Mouse (Mus musculus): ENCODE data around the gene Pdcd5. TPM values are rescaled to one million over a fixed set of nuclear protein-coding genes. Genes with fewer than 3 reads are reported as not detected.

Pdcd5 gene
- total and polyA plus RNA-seq, 3 experiments: 115 to 164 (median 119) TPM

DNA sequence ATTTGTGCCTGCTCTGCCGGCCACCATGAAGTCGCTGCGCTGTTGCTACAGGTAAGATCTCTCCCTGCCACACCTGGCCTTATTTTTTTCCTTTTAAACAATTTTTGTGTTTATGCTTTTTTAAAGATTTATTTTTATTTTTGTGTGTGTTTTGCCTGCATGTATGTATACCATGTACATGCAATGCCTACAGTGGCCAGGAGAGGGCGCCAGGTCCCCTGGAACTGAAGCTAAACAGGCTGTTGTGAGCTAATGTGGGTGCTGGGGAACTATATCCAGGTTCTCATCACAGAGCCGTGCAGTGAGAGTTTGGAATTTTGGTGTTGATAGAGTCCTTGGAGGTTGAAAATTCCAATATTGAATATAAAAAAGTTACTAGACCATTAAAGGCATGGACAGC lies 18.8 kb downstream of the Pdcd5 start:
- ATAC-seq (ENCODE audit: extremely low read depth, insufficient number of reproducible peaks, low FRiP score, poor library complexity, severe bottlenecking): peak; percentile 22; the same call in 1 of the 2 replicates
- no peaks in the 10 kb centered on the region; the same call in 1 of the 2 replicates for H3K4me1 ChIP-seq (ENCODE audit: insufficient read depth, low read depth, low read length)
- no peak for TF ChIP-seq GATA2 (IDR thresholded peaks at IDR 0.05; ENCODE audit: borderline replicate concordance, low read depth, low read length)
- TF ChIP-seq CTCF (IDR thresholded peaks at IDR 0.05; ENCODE audit: low read depth, low read length): peak; percentile 66
- no peak for TF ChIP-seq TAL1 (conservative IDR thresholded peaks at IDR 0.05; ENCODE audit: low read depth, low read length)
- H3K36me3 ChIP-seq (replicated peaks): peaks cover 96% of the 10 kb centered on the region
- no peaks in the 10 kb centered on the region for H3K9me3 ChIP-seq (replicated peaks)
- no peak overlapping the region for H3K4me3 ChIP-seq (ENCODE audit: low read depth, low read length)
- DNase-seq (ENCODE audit: low spot score): no peak
- H3K27me3 ChIP-seq (ENCODE audit: insufficient read depth, low read length): no peaks in the 10 kb centered on the region

GRCm38 (mm10) chr7:35627371-35627770 lies 19.9 kb downstream of the Pdcd5 start:
- H3K36me3 ChIP-seq (replicated peaks): peaks cover 97% of the 10 kb centered on the region
- ATAC-seq (ENCODE audit: extremely low read depth, insufficient number of reproducible peaks, low FRiP score, poor library complexity, severe bottlenecking): no peak; the same call in 1 of the 2 replicates

DNA sequence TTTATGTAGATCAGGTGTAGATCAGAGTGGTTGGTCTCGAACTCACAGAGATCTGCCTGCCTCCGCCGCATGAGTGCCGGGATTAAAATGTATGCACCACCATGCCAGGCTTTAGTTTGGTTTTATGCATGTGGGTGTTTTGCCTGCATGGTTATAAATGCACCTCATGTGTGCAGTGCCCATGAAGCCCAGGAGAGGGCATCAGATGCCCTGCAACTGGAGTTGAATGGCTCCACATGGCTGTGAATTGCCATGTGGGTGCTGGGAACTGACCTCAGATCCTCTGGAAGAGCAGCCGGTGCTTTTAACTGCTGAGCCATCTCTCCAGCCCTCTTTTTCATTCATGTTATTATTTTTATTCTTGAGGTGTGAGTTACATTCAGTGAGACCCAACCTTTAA lies 21.3 kb downstream of the Pdcd5 start:
- no peak for TF ChIP-seq GATA1 (IDR thresholded peaks at IDR 0.05; ENCODE audit: borderline replicate concordance, low read length)
- TF ChIP-seq CTCF (IDR thresholded peaks at IDR 0.05; ENCODE audit: low read depth, low read length): peak; percentile 29; the same call in 1 of the 2 replicates
- H3K9me3 ChIP-seq (replicated peaks): no peaks in the 10 kb centered on the region
- H3K36me3 ChIP-seq (replicated peaks): peaks cover 98% of the 10 kb centered on the region
- DNase-seq (ENCODE audit: low spot score) (no peak), ATAC-seq (ENCODE audit: extremely low read depth, insufficient number of reproducible peaks, low FRiP score, poor library complexity, severe bottlenecking) (no peak)
- H3K4me3 ChIP-seq (ENCODE audit: low read depth, low read length): no peak overlapping the region
- H3K4me1 ChIP-seq (ENCODE audit: insufficient read depth, low read depth, low read length): 0 out of 2 replicates have a peak, but pooled peaks cover 2% of the 10 kb centered on the region
- no peaks in the 10 kb centered on the region for H3K27me3 ChIP-seq (ENCODE audit: insufficient read depth, low read length)

More at GRCm38 (mm10) chr7:35627371-35627770, 19.9 kb downstream of the Pdcd5 start:
- H3K4me3 ChIP-seq (ENCODE audit: low read depth, low read length): no peak overlapping the region
- H3K27me3 ChIP-seq (ENCODE audit: insufficient read depth, low read length): no peaks in the 10 kb centered on the region
- H3K9me3 ChIP-seq (replicated peaks): no peaks in the 10 kb centered on the region
- peaks cover 2% of the 10 kb centered on the region; the same call in 1 of the 2 replicates for H3K4me1 ChIP-seq (ENCODE audit: insufficient read depth, low read depth, low read length)
- DNase-seq (ENCODE audit: low spot score): no peak
- no peak for TF ChIP-seq GATA2 (IDR thresholded peaks at IDR 0.05; ENCODE audit: borderline replicate concordance, low read depth, low read length)
- no peak for TF ChIP-seq TAL1 (conservative IDR thresholded peaks at IDR 0.05; ENCODE audit: low read depth, low read length)
- TF ChIP-seq CTCF (IDR thresholded peaks at IDR 0.05; ENCODE audit: low read depth, low read length): no peak
- no peak for TF ChIP-seq POLR2AphosphoS5 (IDR thresholded peaks at IDR 0.05; ENCODE audit: insufficient replicate concordance, low read depth, low read length)
- no peak for TF ChIP-seq GATA1 (IDR thresholded peaks at IDR 0.05; ENCODE audit: borderline replicate concordance, low read length)

DNA sequence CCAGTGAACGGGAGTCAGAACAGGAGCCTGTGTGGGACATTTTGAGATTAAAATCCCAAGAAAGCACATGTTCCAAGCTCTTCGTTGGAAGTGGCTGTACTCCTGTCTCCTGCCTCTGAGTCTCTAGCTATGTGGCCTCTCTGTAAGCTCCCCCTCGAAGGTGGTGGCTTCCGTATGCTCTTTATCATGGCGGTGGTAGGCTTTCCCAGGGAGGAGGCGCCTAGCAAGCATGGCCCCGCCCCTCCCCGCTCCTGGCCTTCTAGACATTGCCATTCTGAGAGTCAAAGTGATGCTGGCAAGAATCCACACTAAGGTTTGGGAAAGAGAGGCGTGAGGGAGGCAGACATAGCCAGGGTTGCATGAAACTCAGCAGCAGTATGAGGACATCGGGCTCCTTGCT lies 24.7 kb downstream of the Pdcd5 start:
- ATAC-seq (ENCODE audit: extremely low read depth, insufficient number of reproducible peaks, low FRiP score, poor library complexity, severe bottlenecking): no peak

DNA sequence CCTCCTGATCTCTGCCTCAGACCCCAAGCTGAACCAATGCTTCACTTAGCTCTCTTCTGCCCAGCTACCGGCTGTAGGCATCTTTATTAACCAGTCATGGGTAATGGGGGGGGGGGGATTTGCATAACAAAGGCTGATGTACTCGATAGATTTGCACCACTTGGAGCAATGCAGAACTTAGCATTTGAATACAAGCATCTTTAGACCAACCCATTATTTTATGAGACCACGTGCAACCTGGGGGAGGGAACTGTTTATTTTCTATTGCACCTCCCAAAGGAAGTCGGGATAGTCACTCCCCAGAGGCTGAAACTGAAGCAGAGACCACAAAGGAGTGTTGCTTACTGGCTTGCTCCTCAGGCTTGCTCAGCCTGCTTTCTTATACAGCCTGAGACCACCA lies 29.8 kb downstream of the Pdcd5 start:
- H3K27me3 ChIP-seq (ENCODE audit: insufficient read depth, low read length): no peaks in the 10 kb centered on the region
- no peak overlapping the region for H3K4me3 ChIP-seq (ENCODE audit: low read depth, low read length)
- no peaks in the 10 kb centered on the region for H3K9me3 ChIP-seq (replicated peaks)
- H3K36me3 ChIP-seq (replicated peaks): peaks cover 100% of the 10 kb centered on the region
- H3K4me1 ChIP-seq (ENCODE audit: insufficient read depth, low read depth, low read length): peaks cover 6% of the 10 kb centered on the region; the same call in 1 of the 2 replicates
- no peak for ATAC-seq (ENCODE audit: extremely low read depth, insufficient number of reproducible peaks, low FRiP score, poor library complexity, severe bottlenecking)
- TF ChIP-seq GATA2 (IDR thresholded peaks at IDR 0.05; ENCODE audit: borderline replicate concordance, low read depth, low read length) (no peak), POLR2AphosphoS5 (IDR thresholded peaks at IDR 0.05; ENCODE audit: insufficient replicate concordance, low read depth, low read length) (no peak), CTCF (IDR thresholded peaks at IDR 0.05; ENCODE audit: low read depth, low read length) (no peak), GATA1 (IDR thresholded peaks at IDR 0.05; ENCODE audit: borderline replicate concordance, low read length) (no peak), TAL1 (conservative IDR thresholded peaks at IDR 0.05; ENCODE audit: low read depth, low read length) (no peak)
- DNase-seq (ENCODE audit: low spot score): no peak

More for the DNA sequence above, 24.7 kb downstream of the Pdcd5 start:
- H3K4me1 ChIP-seq (ENCODE audit: insufficient read depth, low read depth, low read length): peaks cover 5% of the 10 kb centered on the region; the same call in 1 of the 2 replicates
- H3K27me3 ChIP-seq (ENCODE audit: insufficient read depth, low read length): no peaks in the 10 kb centered on the region
- no peak for TF ChIP-seq POLR2AphosphoS5 (IDR thresholded peaks at IDR 0.05; ENCODE audit: insufficient replicate concordance, low read depth, low read length)
- TF ChIP-seq CTCF (IDR thresholded peaks at IDR 0.05; ENCODE audit: low read depth, low read length): no peak
- no peak for TF ChIP-seq GATA1 (IDR thresholded peaks at IDR 0.05; ENCODE audit: borderline replicate concordance, low read length)
- TF ChIP-seq GATA2 (IDR thresholded peaks at IDR 0.05; ENCODE audit: borderline replicate concordance, low read depth, low read length): no peak
- TF ChIP-seq TAL1 (conservative IDR thresholded peaks at IDR 0.05; ENCODE audit: low read depth, low read length): no peak
- no peak overlapping the region for H3K4me3 ChIP-seq (ENCODE audit: low read depth, low read length)
- no peak for DNase-seq (ENCODE audit: low spot score)
- H3K9me3 ChIP-seq (replicated peaks): no peaks in the 10 kb centered on the region
- H3K36me3 ChIP-seq (replicated peaks): peaks cover 100% of the 10 kb centered on the region

GRCm38 (mm10) chr7:35609245-35609644 lies 38.1 kb downstream of the Pdcd5 start:
- Histone ChIP-seq H3K4me1 (ENCODE audit: insufficient read depth, low read depth, low read length) (peaks cover 17% of the 10 kb centered on the region), H3K4me3 (ENCODE audit: low read depth, low read length) (no peak overlapping the region), H3K9me3 (replicated peaks) (peaks cover 2% of the 10 kb centered on the region; the same call in 1 of the 2 replicates), H3K27me3 (ENCODE audit: insufficient read depth, low read length) (no peaks in the 10 kb centered on the region), H3K36me3 (replicated peaks) (peaks cover 98% of the 10 kb centered on the region)
- DNase-seq (ENCODE audit: low spot score) (no peak), ATAC-seq (ENCODE audit: extremely low read depth, insufficient number of reproducible peaks, low FRiP score, poor library complexity, severe bottlenecking) (no peak)
- TF ChIP-seq TAL1 (conservative IDR thresholded peaks at IDR 0.05; ENCODE audit: low read depth, low read length) (no peak), POLR2AphosphoS5 (IDR thresholded peaks at IDR 0.05; ENCODE audit: insufficient replicate concordance, low read depth, low read length) (no peak), GATA1 (IDR thresholded peaks at IDR 0.05; ENCODE audit: borderline replicate concordance, low read length) (no peak), CTCF (IDR thresholded peaks at IDR 0.05; ENCODE audit: low read depth, low read length) (no peak), GATA2 (IDR thresholded peaks at IDR 0.05; ENCODE audit: borderline replicate concordance, low read depth, low read length) (no peak)

Data from G1E (cell line).